Mouse (Mus musculus) activated CD4-positive, CD25-positive, alpha-beta regulatory T cell, adult 4 months (primary cell): ENCODE data around the gene Supt3. TPM values are rescaled to one million over a fixed set of nuclear protein-coding genes. Genes with fewer than 3 reads are reported as not detected.

ENCODE experiments used
- ATAC-seq: one replicate; pipeline ENCODE4 v1.8.0; 2017
- polyA plus RNA-seq, 2 experiments: library from polyadenylated mRNA; unstranded; fragments of 100-300 nt; shearing (Covaris generic); gene quantifications; one replicate each; pipeline ENCODE4 v1.2.1; 2017

Supt3 gene
- polyA plus RNA-seq, 2 experiments from 2014 or later = 12.6 to 15.1 TPM

DNA sequence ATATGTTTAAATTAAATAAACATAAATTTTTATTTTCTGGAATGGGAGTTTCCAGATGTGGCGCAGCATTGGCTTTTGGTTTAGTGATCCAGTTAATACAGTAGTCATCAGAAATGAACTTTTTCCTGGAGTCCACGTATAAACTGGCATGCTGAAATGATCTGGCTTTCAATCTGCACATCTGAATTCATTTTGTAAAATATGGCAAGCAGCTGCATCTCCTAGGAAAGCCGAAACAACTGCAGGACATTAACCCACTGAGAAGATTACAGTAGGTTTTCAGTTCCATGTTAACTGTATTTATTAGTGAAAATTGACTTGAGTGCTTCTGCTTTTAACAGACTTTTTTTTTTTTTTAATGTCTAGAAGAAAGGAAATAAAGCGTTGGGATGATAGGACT, 5.4 kb downstream of the Supt3 start:
- no peak for ATAC-seq

DNA sequence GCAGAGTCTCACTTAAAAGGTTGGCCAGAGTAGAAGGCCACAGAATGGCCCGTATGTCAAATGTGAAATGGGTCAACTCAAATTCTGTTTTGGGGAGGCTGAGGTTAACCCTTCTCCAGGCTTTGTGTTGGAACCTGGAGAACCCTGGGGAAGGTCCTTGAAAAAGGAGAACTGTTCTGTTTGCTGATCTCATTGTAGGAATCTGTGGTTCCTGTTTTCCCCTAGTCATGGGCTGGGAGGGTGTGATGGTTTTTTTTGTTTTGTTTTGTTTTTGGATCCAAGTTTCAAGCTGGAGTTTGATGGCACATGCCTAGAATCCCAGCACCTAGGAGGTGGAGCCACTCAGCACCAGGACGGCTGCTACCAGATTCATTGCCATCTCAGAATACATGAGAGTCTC, 6.2 kb downstream of the Supt3 start:
- ATAC-seq = no peak

DNA sequence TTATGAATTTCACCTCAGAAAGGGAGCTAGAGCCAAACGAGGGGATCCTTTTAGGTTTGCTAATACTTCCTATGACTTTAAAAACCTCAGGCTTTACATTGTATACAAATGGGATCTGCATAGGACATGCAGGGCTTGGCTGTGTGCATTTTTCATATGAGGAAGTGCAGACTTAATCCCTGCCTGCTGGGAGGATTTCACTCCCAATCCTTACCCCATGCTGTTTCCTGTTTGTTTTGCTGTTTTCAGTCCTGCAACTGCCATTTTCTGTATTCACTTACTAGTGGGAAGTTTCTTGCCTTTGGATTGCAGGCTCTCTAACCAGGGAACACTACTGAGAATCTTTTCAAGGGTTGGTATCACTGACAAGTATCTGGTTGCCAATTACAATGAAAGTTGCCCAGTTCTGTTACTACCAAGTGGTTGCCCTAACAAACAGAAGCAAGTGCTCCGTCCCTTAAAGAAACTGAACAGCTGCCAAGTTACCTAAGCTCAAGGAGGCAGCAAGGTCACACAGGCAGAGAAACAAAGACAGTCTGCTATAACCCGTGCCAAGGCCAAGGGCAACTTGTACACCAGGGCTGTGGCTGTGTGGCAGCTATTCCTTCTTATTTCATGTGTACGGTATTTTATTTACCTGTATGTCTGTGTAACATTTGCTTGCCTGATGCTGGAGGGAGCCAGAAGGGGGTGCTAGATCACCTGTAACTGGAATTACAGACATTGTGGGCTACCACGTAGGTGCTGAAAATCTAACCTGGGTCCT, 12.2 kb downstream of the Supt3 start:
- no peak for ATAC-seq

GRCm38 (mm10) chr17:44792218-44792917, 15.4 kb downstream of the Supt3 start:
- no peak for ATAC-seq

- ATAC-seq = no peak
These were observed 20.4 kb downstream of the Supt3 start for GRCm38 (mm10) chr17:44797331-44797730.

GRCm38 (mm10) chr17:44807031-44807430, 30.1 kb downstream of the Supt3 start:
- ATAC-seq = no peak

DNA sequence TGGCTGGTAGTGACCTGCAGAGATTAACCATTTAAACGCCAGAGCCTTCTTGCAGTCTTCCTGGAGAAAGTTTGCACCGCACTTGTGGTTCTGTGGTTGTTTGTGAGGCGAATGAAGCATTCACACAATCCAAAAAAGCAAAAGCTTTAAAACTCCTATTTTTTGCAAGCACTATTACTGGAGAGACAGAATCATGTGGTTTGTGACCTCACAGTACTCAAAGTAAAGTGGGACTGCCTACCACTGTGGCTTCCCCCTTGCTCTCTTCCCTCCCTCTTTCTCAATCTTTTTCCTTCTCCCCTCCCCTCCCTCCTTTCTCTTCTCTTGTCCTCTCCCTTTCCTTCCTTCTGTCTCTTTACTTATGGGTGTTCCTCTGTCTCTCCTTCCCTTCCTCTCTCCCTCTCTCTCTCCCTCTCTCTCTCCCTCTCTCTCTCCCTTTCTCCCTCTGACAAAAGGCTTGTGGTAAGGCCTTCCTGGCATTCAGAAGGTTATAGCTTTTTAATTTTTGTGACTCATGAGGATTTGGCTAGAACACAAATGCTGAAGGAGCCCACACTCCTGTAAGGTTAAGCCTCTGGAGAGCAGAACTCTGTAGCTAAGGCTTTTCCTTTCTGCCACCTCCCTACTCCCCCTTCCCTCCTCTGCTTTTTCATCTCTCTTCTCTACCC, 37.7 kb downstream of the Supt3 start, which contains the start of gene Runx2:
Gene Runx2, minus strand, starts transcription at position 290 of the 668 bp plus-strand sequence.
- no peak for ATAC-seq

DNA sequence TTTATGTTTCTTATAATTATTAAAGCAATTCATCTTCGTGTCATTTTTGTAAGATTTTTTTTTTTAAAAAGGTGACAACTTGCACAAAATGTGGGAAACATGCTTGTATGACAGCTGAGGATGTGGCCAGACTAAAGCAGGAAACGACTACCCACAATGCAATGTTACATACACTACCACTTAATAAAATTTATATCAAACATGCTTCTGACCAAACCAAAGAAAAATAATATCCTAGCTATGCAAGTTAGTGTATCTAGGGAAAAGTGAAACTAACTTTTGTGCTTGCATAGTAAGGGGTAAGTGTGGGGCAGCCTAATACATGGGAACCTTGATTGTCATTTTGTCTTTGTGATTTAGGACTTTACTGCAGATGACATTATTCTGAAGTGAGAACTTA, 41.9 kb downstream of the Supt3 start:
- peak; percentile 52 for ATAC-seq

DNA sequence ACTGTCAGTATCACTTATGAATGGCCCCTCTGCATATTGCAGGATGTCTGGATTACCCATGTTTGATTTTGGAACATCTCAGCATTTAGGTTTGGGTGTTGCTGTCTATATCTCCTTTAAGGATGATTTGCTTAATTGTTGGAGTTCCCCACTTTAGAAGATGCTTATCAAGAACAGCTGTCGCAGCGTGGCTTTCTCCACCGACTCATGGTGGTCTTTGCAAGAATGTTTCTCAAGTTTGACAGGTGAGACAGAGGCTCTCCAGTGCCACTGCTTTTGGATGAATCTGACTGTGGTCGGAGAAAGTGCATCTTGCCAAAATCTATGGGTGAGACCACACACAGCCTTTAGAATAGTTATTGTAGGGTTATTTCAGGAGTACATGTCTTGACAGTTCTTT, 42.9 kb downstream of the Supt3 start:
- ATAC-seq = no peak

- no peak for ATAC-seq
These were observed 45.0 kb downstream of the Supt3 start for GRCm38 (mm10) chr17:44821940-44822339.

- no peak for ATAC-seq
These were observed 50.2 kb downstream of the Supt3 start for GRCm38 (mm10) chr17:44827124-44827523.

- ATAC-seq = no peak
These were observed 51.0 kb downstream of the Supt3 start for GRCm38 (mm10) chr17:44827964-44828363.

DNA sequence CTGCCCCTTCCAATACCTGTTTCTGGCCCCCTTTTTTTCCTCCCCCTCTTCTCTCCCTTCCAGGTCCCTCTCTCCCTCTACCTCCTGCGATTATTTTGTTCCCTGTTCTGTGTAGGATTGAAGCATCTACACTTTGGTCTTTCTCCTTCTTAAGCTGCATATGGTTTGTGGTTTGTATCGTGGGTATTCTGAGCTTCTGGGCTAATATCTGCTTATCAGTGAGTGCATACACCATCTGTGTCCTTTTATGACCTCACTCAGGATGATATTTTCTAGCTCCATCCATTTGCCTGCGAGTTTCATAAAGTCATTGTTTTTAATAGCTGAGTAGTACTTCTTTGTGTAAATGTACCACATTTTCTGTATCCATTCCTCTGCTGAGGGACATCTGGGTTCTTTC, 52.6 kb downstream of the Supt3 start:
- no peak for ATAC-seq

DNA sequence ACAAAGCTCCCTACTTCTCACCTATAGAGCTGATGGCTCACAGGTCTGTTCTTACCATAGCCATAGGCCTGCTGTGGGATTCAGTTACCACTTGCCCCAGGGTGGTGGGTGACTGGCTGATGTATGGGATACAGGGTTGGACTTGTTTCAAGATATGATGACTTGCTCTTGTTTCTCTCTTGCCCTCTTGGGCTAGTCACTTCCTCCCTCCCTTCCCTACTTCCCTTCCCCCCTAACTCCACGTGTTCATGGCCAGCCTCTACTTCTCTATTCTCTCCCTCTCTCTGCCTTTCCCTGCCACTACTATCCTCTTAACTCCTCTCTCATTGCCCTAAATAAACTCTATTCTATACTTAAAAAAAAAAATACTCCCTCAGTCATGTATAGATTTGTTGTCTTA, 54.2 kb downstream of the Supt3 start:
- no peak for ATAC-seq

DNA sequence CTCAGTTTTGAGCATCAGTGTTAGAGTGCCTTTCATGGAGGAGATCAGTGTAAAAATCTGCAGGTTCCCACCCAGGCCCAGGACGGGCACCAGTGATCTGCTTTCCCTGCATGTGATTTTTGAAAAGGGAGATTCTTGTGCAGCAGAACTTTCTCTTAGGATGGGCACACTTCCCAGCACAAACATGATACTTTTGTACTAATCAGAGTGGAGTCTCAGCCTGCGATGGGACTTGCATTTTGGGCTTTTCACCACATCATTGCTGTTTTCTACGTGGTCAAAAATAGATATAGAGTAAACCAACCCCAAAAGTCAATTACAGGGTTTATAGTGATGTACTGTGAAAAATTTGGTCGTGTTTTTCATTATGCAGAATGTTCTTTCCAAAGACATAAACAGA, 65.2 kb downstream of the Supt3 start:
- no peak for ATAC-seq

GRCm38 (mm10) chr17:44863165-44863564, 86.2 kb downstream of the Supt3 start:
- ATAC-seq = no peak

- ATAC-seq = peak; percentile 94
These were observed 116.6 kb downstream of the Supt3 start for GRCm38 (mm10) chr17:44893592-44893991.

DNA sequence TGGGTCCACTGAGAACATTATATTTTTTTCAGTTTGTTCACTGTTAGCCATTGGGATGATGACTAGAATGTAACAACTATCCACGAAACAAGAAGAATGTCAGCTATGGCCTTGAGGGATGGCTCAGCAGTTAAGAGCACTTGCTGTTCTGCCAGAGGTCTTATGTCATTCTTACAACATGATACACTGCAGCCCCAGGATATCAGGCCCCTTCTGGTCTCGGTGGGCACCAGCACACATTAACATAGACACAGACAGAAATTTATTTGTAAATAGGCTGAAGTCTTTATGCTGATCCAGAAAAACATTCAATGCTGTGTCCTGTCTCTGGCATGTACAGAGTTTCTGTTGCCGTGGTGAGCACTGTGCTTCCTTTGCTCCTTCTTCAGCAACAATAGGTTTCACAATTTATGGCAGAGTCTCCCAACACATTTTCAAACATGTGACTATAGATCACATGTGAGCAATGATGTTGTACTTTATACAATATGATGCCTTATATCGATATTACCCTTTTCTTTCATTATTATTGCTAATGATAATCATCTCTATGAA, 166.7 kb downstream of the Supt3 start:
- no peak for ATAC-seq

DNA sequence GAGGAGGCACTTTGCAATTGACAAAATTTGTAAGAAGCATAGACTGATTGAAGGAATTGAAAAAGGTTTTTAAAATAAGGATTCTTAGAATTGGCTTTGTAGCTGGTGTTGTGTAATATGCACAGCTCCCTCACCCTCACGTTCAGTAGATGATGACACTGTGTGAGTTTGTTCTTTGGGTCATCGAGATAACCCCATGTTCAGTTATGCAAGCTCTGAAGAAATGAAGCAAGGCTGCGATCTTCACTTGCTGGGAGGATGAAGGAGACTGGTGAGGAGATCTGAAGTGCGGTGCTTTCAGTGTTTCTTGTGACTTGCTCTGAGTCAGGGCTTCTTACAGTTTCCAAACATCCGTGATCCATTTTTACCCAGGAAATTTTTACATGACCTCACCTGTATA, 168.4 kb downstream of the Supt3 start:
- ATAC-seq = no peak

DNA sequence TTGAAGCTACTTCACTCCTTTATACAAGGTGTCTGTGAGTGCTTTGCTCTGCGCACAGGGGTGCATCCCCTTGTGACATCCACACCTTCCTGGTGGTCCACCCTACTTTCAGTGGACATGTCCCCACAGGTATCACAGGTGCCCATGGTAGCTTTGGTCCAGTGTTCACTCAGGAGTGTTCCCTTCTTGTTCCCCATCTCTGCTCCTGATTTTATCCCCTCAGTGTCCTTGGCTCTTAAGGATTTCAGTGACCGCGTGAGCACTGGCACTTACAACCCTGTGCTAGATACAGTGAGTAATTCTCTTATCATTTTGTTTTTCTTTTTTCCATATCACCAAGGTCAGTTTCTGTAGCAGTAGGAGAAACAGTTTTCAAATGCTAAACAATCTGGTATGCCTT, 171.4 kb downstream of the Supt3 start:
- ATAC-seq = no peak

- no peak for ATAC-seq
These were observed 179.7 kb downstream of the Supt3 start for GRCm38 (mm10) chr17:44956671-44957070.

DNA sequence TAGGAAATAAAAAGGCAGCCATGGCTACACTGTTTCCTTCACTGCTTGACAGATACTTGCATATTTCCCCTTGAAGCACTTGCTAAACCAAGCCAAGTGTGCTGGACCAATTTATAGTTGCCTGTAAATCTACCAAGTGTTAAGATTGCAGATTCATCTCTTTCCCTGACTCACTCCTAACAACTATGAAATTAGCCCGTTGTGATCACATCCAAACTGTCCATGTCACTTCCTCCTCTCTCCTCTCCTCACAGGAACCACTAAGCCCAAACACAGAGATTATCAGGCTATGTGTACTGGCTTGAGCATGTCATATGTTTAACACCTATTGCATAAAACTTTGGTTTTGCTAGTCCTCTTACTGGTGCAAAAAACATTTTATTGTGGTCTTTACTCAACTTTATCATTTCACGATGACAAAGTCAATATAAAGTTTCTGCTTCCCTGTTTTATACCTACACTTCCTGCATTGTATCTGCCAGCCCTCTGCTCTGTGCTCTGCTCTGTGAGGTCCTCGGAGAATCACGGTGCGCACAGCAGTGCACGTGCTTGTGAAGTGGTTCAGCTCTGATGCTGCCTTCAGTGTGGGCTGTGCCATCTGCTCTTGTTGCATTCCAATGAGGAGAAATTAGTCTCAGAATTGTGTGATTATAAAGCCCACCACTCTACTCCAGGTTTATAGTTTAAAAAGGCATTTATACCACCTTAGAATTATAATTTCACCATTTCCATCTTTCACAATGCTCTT, 186.3 kb downstream of the Supt3 start:
- ATAC-seq = no peak

DNA sequence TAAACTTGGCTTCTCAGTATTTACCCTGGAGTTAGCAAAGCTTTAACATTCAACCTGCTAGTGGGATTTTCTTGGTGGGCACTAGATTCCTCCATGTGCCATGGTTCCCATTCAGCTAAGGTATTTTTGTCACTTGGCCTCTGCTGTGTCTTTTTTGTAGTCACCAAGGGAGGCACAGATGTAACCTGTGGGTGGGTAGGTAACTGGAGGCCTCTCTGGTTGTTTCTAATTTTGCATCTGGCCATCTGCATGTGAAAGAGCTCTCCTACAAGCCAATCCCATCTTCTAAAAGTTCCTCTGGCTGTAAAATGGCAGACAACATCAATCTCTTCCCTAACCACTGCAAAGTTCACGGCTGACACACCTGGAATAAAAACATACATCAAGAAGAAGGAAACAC, 190.2 kb downstream of the Supt3 start:
- ATAC-seq = no peak
